Mouse (Mus musculus): ENCODE results near the gene Col4a2. TPM values are rescaled to one million over a fixed set of nuclear protein-coding genes. Genes with fewer than 3 reads are reported as not detected.

Col4a2 gene
- polyA plus RNA-seq, 1 experiment from 2014 or later = 44.5 TPM

DNA sequence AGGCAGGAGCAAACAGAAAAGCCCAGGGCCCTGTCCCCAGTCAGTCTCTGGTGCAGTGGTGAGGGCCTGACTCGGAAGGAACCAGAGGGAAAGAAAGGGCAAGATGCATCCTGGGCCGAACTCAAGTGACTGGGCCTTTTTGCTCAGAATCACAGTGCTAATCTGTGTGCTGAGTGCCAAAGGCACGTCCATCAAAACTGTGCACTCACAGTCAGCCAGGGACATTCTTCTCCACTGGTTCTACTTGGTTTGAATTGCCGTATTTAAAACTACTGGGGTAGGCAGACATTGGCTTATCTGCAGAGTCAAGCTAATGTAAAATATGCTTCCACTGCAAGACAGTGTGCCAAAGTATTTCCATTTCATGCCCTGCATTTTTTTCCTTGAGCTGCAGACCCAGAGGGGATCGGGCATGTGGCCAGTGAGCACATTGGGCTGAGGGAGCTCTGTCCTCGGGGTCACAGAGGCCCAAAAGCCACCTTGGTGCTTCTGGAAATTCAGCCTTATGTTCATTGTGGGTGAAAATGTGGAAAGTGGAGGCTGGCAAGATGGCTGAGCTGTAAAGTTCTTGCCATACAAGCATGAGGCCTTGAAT is 12.3 kb downstream of the Col4a2 start:
- H3K36me3 ChIP-seq (ENCODE audit: control insufficient read depth, insufficient read depth) = no peaks in the 10 kb centered on the region
- H3K4me1 ChIP-seq (replicated peaks; ENCODE audit: control insufficient read depth, insufficient read depth, low read length) = 0 out of 2 replicates have a peak, but pooled peaks cover 6% of the 10 kb centered on the region
- H3K9ac ChIP-seq (ENCODE audit: low read depth, low read length) = no peak overlapping the region
- H3K4me3 ChIP-seq (ENCODE audit: low read depth, low read length) = no peak overlapping the region
- H3K27ac ChIP-seq (ENCODE audit: low read depth, low read length) = no peak overlapping the region
- no peak for TF ChIP-seq CTCF (IDR thresholded peaks at IDR 0.05; ENCODE audit: low read depth)
- no peaks in the 10 kb centered on the region for H3K27me3 ChIP-seq (replicated peaks; ENCODE audit: control insufficient read depth, insufficient read depth, low read length)
- ATAC-seq = no peak
- WGBS = 81% methylated on average over 6 of the region's 6 CpGs
- H3K9me3 ChIP-seq (ENCODE audit: control insufficient read depth) = no peaks in the 10 kb centered on the region
- H3K4me2 ChIP-seq (replicated peaks; ENCODE audit: low read depth) = no peak overlapping the region

GRCm38 (mm10) chr8:11327298-11327697 is 14.7 kb downstream of the Col4a2 start:
- H3K27ac ChIP-seq (ENCODE audit: low read depth, low read length) = no peak overlapping the region
- H3K36me3 ChIP-seq (ENCODE audit: control insufficient read depth, insufficient read depth) = no peaks in the 10 kb centered on the region
- no peak overlapping the region for H3K9ac ChIP-seq (ENCODE audit: low read depth, low read length)
- no peak overlapping the region for H3K4me2 ChIP-seq (replicated peaks; ENCODE audit: low read depth)
- H3K27me3 ChIP-seq (replicated peaks; ENCODE audit: control insufficient read depth, insufficient read depth, low read length) = no peaks in the 10 kb centered on the region
- no peak overlapping the region for H3K4me3 ChIP-seq (ENCODE audit: low read depth, low read length)
- whole genome bisulfite sequencing = 50% methylated on average over 4 of the region's 4 CpGs
- 0 out of 2 replicates have a peak, but pooled peaks cover 6% of the 10 kb centered on the region for H3K4me1 ChIP-seq (replicated peaks; ENCODE audit: control insufficient read depth, insufficient read depth, low read length)
- no peak for TF ChIP-seq CTCF (IDR thresholded peaks at IDR 0.05; ENCODE audit: low read depth)
- no peak for ATAC-seq
- H3K9me3 ChIP-seq (ENCODE audit: control insufficient read depth) = no peaks in the 10 kb centered on the region

- no peak overlapping the region for H3K9ac ChIP-seq (ENCODE audit: low read depth, low read length)
- no peak overlapping the region for H3K4me2 ChIP-seq (replicated peaks; ENCODE audit: low read depth)
- H3K4me3 ChIP-seq (ENCODE audit: low read depth, low read length) = no peak overlapping the region
- H3K4me1 ChIP-seq (replicated peaks; ENCODE audit: control insufficient read depth, insufficient read depth, low read length) = 0 out of 2 replicates have a peak, but pooled peaks cover 6% of the 10 kb centered on the region
- ATAC-seq = no peak
- H3K9me3 ChIP-seq (ENCODE audit: control insufficient read depth) = no peaks in the 10 kb centered on the region
- H3K27me3 ChIP-seq (replicated peaks; ENCODE audit: control insufficient read depth, insufficient read depth, low read length) = no peaks in the 10 kb centered on the region
- no peak for TF ChIP-seq CTCF (IDR thresholded peaks at IDR 0.05; ENCODE audit: low read depth)
- no peaks in the 10 kb centered on the region for H3K36me3 ChIP-seq (ENCODE audit: control insufficient read depth, insufficient read depth)
- peak overlapping the region; percentile 11; the same call in 1 of the 2 replicates for H3K27ac ChIP-seq (ENCODE audit: low read depth, low read length)
- 65% methylated on average over 5 of the region's 5 CpGs for WGBS
Observed at GRCm38 (mm10) chr8:11327722-11328417, 15.3 kb downstream of the Col4a2 start.

DNA sequence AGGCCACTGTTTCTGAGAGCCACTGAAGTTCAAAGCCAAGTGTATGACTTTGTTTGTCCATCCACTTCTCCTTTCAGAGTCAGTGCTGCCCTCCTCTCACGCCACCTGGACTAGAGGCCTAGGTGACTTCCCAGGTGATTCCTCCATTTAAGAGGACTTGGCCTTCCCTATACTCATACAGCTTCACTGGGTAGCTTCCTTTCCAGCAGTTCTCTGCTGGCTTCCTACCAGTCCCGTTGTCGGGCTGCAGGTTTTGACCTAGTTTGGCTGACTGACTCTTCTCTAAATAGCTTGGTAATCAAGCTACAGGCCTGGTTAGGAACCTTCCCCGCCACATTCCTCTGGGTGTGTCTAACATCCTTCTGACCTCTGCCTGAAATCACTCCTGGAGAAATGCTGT is 19.0 kb downstream of the Col4a2 start:
- Histone ChIP-seq H3K27ac (ENCODE audit: low read depth, low read length) (no peak overlapping the region), H3K4me2 (replicated peaks; ENCODE audit: low read depth) (no peak overlapping the region), H3K9ac (ENCODE audit: low read depth, low read length) (no peak overlapping the region), H3K36me3 (ENCODE audit: control insufficient read depth, insufficient read depth) (no peaks in the 10 kb centered on the region), H3K4me3 (ENCODE audit: low read depth, low read length) (no peak overlapping the region), H3K4me1 (replicated peaks; ENCODE audit: control insufficient read depth, insufficient read depth, low read length) (no peaks in the 10 kb centered on the region), H3K9me3 (ENCODE audit: control insufficient read depth) (no peaks in the 10 kb centered on the region), H3K27me3 (replicated peaks; ENCODE audit: control insufficient read depth, insufficient read depth, low read length) (no peaks in the 10 kb centered on the region)
- 49% methylated on average over 4 of the region's 4 CpGs for WGBS
- no peak for TF ChIP-seq CTCF (IDR thresholded peaks at IDR 0.05; ENCODE audit: low read depth)
- no peak for ATAC-seq

GRCm38 (mm10) chr8:11333746-11334145 is 21.1 kb downstream of the Col4a2 start:
- ATAC-seq = no peak
- Histone ChIP-seq H3K9ac (ENCODE audit: low read depth, low read length) (no peak overlapping the region), H3K9me3 (ENCODE audit: control insufficient read depth) (no peaks in the 10 kb centered on the region), H3K27ac (ENCODE audit: low read depth, low read length) (no peak overlapping the region), H3K36me3 (ENCODE audit: control insufficient read depth, insufficient read depth) (no peaks in the 10 kb centered on the region), H3K4me2 (replicated peaks; ENCODE audit: low read depth) (no peak overlapping the region), H3K27me3 (replicated peaks; ENCODE audit: control insufficient read depth, insufficient read depth, low read length) (no peaks in the 10 kb centered on the region), H3K4me3 (ENCODE audit: low read depth, low read length) (no peak overlapping the region), H3K4me1 (replicated peaks; ENCODE audit: control insufficient read depth, insufficient read depth, low read length) (no peaks in the 10 kb centered on the region)
- 75% methylated on average over 6 of the region's 6 CpGs for WGBS
- TF ChIP-seq CTCF (IDR thresholded peaks at IDR 0.05; ENCODE audit: low read depth) = no peak

DNA sequence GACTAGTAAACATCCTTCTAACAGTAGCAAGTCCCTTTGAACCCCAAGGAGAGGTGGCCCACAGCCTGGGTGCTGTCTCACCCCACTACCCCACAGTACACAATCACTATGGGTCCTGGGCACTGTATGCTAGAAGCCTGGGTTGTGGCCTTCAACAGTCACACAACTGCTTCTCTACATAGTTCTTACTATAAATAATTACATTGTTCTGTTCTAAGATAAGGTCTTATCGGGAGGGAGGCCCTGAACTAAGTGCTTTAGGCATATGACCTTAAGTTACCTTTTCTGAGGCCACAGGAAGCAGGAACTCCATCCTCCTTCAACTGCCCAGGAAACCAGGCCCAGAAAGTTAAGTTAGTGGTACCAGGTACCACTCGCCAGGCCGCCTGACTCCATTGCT is 21.9 kb downstream of the Col4a2 start:
- 65% methylated on average over 3 of the region's 3 CpGs for WGBS
- no peak overlapping the region for H3K4me3 ChIP-seq (ENCODE audit: low read depth, low read length)
- H3K27ac ChIP-seq (ENCODE audit: low read depth, low read length) = no peak overlapping the region
- ATAC-seq = no peak
- no peaks in the 10 kb centered on the region for H3K27me3 ChIP-seq (replicated peaks; ENCODE audit: control insufficient read depth, insufficient read depth, low read length)
- H3K9ac ChIP-seq (ENCODE audit: low read depth, low read length) = no peak overlapping the region
- no peak for TF ChIP-seq CTCF (IDR thresholded peaks at IDR 0.05; ENCODE audit: low read depth)
- H3K9me3 ChIP-seq (ENCODE audit: control insufficient read depth) = no peaks in the 10 kb centered on the region
- no peaks in the 10 kb centered on the region for H3K36me3 ChIP-seq (ENCODE audit: control insufficient read depth, insufficient read depth)
- H3K4me2 ChIP-seq (replicated peaks; ENCODE audit: low read depth) = no peak overlapping the region
- no peaks in the 10 kb centered on the region for H3K4me1 ChIP-seq (replicated peaks; ENCODE audit: control insufficient read depth, insufficient read depth, low read length)
